Mouse (Mus musculus): ENCODE measurements around the gene Tfeb.

- no peak for TF ChIP-seq CTCF (IDR thresholded peaks at IDR 0.05; ENCODE audit: insufficient read depth, low read length)
- no peak for TF ChIP-seq POLR2A (IDR thresholded peaks at IDR 0.05; ENCODE audit: borderline replicate concordance, extremely low read depth, low read depth, low read length)
These were observed 42.6 kb upstream of the Tfeb start, which contains the start of gene Gm21981 for GRCm38 (mm10) chr17:47694442-47694502.
